Mouse (Mus musculus) kidney, adult 2 months (tissue): ENCODE measurements at regions not wholly inside any gene's neighbourhood (a gene's known extent, or its start where the extent isn't known, plus 50 kb on each side); places are given as distances from the start of the nearest gene placed in this dataset.

Experiments
- CTCF ChIP-seq: fragments of 200-500 bp; conservative IDR thresholded peaks from 2 replicates; pipeline ENCODE4 v1.5.1; 2011; ENCODE audit warnings: low read depth, mild to moderate bottlenecking, control low read depth, low read length, moderate library complexity, mixed read lengths; ENCODE audit not compliant: insufficient read depth, insufficient read length
- POLR2A ChIP-seq: fragments of 200-500 bp; IDR thresholded peaks from one replicate; pipeline ENCODE4 v1.6.1; 2011; ENCODE audit warnings: low read depth, low read length, control low read depth

DNA sequence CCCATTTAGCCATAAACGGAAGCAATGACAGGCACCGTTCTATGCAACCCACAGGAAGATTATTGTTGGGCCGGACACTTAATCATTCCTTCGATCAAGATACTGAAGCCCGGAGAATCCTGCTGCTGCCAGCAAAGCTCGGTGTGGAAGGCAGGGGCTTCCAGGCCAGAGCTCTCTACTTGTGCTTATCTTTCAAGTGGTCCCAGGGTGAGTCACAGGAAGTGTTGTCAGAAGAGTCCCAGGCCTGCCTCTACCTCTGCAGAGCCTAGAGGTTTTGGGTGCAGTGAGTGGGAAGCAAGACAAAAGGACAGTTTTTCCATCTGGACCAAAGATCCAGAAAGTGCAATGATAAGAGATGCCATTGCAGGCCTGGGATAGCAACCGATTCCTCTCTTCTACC is 231.6 kb upstream of the Mpped2 start:
- TF ChIP-seq CTCF (no peak), POLR2A (no peak)
